Mouse (Mus musculus): ENCODE results near the gene Dagla. TPM values are rescaled to one million over a fixed set of nuclear protein-coding genes. Genes with fewer than 3 reads are reported as not detected.

The Dagla gene
- polyA plus RNA-seq (2016; fragmentation: Nextera tagmentation; extraction: Ambion mirVana) = 0.55 and 0.56 TPM in 2 replicates

GRCm38 (mm10) chr19:10304810-10305544 lies at the start of gene Dagla:
Gene Dagla, minus strand, starts transcription at chr19:10304877.
- 0 out of 2 replicates have a peak, but pooled peaks have one; percentile 10 for ATAC-seq
- Histone ChIP-seq H3K36me3 (no peaks in the 10 kb centered on the region), H3K9me3 (replicated peaks) (no peaks in the 10 kb centered on the region), H3K4me3 (peak within 1 kb of the TSS; percentile 55), H3K9ac (peak within 1 kb of the TSS; percentile 61), H3K4me2 (peak within 1 kb of the TSS; percentile 81), H3K27me3 (replicated peaks) (peaks cover 85% of the 10 kb centered on the region), H3K4me1 (peaks cover 12% of the 10 kb centered on the region), H3K27ac (no peak within 1 kb of the TSS)
- 7% methylated on average over 47 of the region's 56 CpGs for WGBS (ENCODE audit: insufficient replicate concordance)

DNA sequence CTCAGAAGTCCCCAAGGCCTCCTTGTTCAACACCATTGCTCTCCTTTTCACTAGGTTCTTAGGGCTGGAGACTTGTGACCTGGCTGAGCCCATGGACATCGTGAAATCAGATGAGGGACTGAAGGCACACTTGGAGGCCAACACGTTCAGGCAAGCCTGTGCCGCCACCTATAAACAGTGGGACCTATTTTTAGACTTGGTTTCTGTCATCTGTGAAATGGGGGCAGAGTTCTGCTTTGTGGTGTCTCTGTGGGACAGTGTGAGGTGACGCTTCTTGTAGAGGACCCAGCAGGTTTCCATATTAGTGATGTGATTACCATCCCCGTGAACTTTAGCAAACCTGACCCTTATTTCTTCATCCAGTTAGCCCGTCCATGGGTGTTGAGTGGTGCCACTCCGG lies 47.5 kb upstream of the Dagla start:
- no peak overlapping the region for H3K9ac ChIP-seq
- H3K4me1 ChIP-seq = peaks cover 4% of the 10 kb centered on the region; the same call in 1 of the 2 replicates
- ATAC-seq = no peak
- no peak overlapping the region for H3K27ac ChIP-seq
- no peak overlapping the region for H3K4me3 ChIP-seq
- WGBS (ENCODE audit: insufficient replicate concordance) = 64% methylated on average over 7 of the region's 7 CpGs
- peaks cover 18% of the 10 kb centered on the region for H3K27me3 ChIP-seq (replicated peaks)
- no peaks in the 10 kb centered on the region for H3K36me3 ChIP-seq
- H3K9me3 ChIP-seq (replicated peaks) = no peaks in the 10 kb centered on the region
- no peak overlapping the region for H3K4me2 ChIP-seq

DNA sequence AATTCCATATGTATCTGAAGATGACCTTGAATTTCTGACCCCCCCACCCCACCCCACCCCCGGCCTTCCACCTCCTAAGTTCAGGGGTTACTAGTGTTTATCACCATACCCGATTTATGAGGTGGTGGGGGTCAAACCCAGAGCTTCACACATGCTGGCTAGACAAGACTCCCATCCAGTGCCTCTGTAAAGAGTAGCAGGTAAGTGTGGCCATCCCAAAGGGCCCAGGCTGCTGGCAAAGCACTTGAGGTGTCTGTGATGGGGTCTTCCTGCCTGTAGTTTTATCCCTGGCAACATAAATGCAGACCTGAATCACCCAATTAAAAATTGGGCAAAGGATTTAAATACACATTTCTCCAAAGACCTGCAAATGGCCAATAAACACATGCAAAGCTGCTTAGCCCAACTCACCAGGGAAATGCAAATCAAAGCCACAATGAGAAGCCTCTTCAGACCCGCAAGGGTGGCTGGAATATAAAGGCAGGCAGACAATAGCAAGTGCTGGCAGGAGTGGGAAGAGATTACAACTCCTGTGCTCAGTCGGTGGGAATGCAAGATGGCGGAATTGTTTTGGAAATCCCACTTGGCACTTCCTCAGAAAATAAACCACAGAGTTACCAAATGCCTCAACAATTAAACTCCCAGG lies 43.1 kb upstream of the Dagla start:
- Histone ChIP-seq H3K9ac (no peak overlapping the region), H3K4me3 (no peak overlapping the region), H3K27ac (no peak overlapping the region), H3K27me3 (replicated peaks) (peaks cover 17% of the 10 kb centered on the region), H3K36me3 (no peaks in the 10 kb centered on the region), H3K4me2 (no peak overlapping the region), H3K9me3 (replicated peaks) (no peaks in the 10 kb centered on the region), H3K4me1 (no peaks in the 10 kb centered on the region)
- no peak for ATAC-seq
- WGBS (ENCODE audit: insufficient replicate concordance) = 50% methylated on average over 5 of the region's 5 CpGs

GRCm38 (mm10) chr19:10345696-10346095 lies 41.0 kb upstream of the Dagla start:
- ATAC-seq = no peak
- Histone ChIP-seq H3K27me3 (replicated peaks) (peaks cover 31% of the 10 kb centered on the region), H3K36me3 (no peaks in the 10 kb centered on the region), H3K9me3 (replicated peaks) (no peaks in the 10 kb centered on the region), H3K4me3 (no peak overlapping the region), H3K4me2 (no peak overlapping the region), H3K4me1 (no peaks in the 10 kb centered on the region), H3K9ac (no peak overlapping the region), H3K27ac (no peak overlapping the region)
- WGBS (ENCODE audit: insufficient replicate concordance) = 34% methylated on average over 12 of the region's 12 CpGs

DNA sequence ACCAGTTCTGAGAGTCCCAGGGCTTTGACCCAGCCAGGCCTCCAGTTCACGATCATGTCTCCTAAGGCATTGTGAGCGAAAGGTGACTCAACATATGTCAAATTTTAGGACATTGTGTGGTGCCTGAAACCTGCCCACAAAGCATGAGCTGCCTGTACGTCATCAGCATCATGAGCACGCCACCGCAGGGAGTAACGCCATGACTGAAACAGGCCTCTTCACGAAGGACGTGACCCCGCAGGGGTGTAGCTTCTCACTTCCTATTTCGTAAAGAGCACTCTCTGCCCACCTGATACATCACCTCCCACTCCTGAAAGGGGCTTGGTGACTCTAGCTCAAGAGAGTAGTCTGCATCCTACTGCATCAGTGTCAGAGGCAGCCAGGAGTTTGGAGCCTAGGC lies 39.2 kb upstream of the Dagla start:
- Histone ChIP-seq H3K36me3 (no peaks in the 10 kb centered on the region), H3K27me3 (replicated peaks) (peaks cover 47% of the 10 kb centered on the region), H3K27ac (no peak overlapping the region), H3K4me2 (no peak overlapping the region), H3K9me3 (replicated peaks) (no peaks in the 10 kb centered on the region), H3K4me3 (no peak overlapping the region), H3K9ac (no peak overlapping the region), H3K4me1 (no peaks in the 10 kb centered on the region)
- WGBS (ENCODE audit: insufficient replicate concordance) = 67% methylated on average over 10 of the region's 10 CpGs
- ATAC-seq = no peak

GRCm38 (mm10) chr19:10341817-10342439 lies 37.3 kb upstream of the Dagla start:
- WGBS (ENCODE audit: insufficient replicate concordance) = 66% methylated on average over 12 of the region's 12 CpGs
- H3K4me3 ChIP-seq = no peak overlapping the region
- no peaks in the 10 kb centered on the region for H3K4me1 ChIP-seq
- no peak overlapping the region for H3K4me2 ChIP-seq
- ATAC-seq = no peak
- H3K36me3 ChIP-seq = no peaks in the 10 kb centered on the region
- peaks cover 52% of the 10 kb centered on the region for H3K27me3 ChIP-seq (replicated peaks)
- no peak overlapping the region for H3K27ac ChIP-seq
- H3K9ac ChIP-seq = no peak overlapping the region
- no peaks in the 10 kb centered on the region for H3K9me3 ChIP-seq (replicated peaks)

- Histone ChIP-seq H3K27me3 (replicated peaks) (peaks cover 53% of the 10 kb centered on the region), H3K9me3 (replicated peaks) (no peaks in the 10 kb centered on the region), H3K4me1 (no peaks in the 10 kb centered on the region), H3K4me3 (no peak overlapping the region), H3K27ac (no peak overlapping the region), H3K9ac (no peak overlapping the region), H3K36me3 (no peaks in the 10 kb centered on the region), H3K4me2 (no peak overlapping the region)
- 18% methylated on average over 11 of the region's 11 CpGs for WGBS (ENCODE audit: insufficient replicate concordance)
- no peak for ATAC-seq
Observed at GRCm38 (mm10) chr19:10341152-10341551, 36.5 kb upstream of the Dagla start.

DNA sequence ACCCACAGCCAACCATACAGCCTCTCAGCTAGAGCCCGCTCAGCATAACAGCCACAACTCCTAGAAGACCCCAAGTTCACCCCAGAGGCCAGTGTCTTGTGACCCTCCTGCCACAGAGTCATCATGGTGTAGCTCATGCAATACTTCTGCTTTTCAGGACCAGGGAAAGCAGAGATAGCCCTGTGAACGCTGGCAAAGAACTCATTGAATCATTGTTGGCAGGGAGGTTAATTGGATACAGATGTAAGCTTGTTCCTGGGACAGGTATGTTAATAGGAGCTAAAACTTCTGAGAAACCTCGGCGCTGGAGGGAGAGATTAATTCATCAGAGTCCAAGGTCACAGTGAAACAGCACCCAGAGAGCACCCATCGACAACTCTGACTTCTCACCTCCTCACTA lies 36.0 kb upstream of the Dagla start:
- WGBS (ENCODE audit: insufficient replicate concordance) = 29% methylated on average over 5 of the region's 5 CpGs
- no peak overlapping the region for H3K9ac ChIP-seq
- H3K9me3 ChIP-seq (replicated peaks) = no peaks in the 10 kb centered on the region
- peaks cover 50% of the 10 kb centered on the region for H3K27me3 ChIP-seq (replicated peaks)
- no peak overlapping the region for H3K27ac ChIP-seq
- no peaks in the 10 kb centered on the region for H3K4me1 ChIP-seq
- ATAC-seq = no peak
- H3K4me3 ChIP-seq = no peak overlapping the region
- no peak overlapping the region for H3K4me2 ChIP-seq
- H3K36me3 ChIP-seq = no peaks in the 10 kb centered on the region

GRCm38 (mm10) chr19:10339271-10339670 lies 34.6 kb upstream of the Dagla start:
- ATAC-seq = no peak
- no peak overlapping the region for H3K9ac ChIP-seq

GRCm38 (mm10) chr19:10338724-10339123 lies 34.0 kb upstream of the Dagla start:
- Histone ChIP-seq H3K4me1 (no peaks in the 10 kb centered on the region), H3K36me3 (no peaks in the 10 kb centered on the region), H3K9me3 (replicated peaks) (no peaks in the 10 kb centered on the region), H3K4me2 (no peak overlapping the region), H3K27me3 (replicated peaks) (peaks cover 53% of the 10 kb centered on the region), H3K27ac (no peak overlapping the region), H3K9ac (no peak overlapping the region), H3K4me3 (no peak overlapping the region)
- no peak for ATAC-seq
- 48% methylated on average over 4 of the region's 4 CpGs for WGBS (ENCODE audit: insufficient replicate concordance)

More at GRCm38 (mm10) chr19:10339271-10339670, 34.6 kb upstream of the Dagla start:
- Histone ChIP-seq H3K27me3 (replicated peaks) (peaks cover 54% of the 10 kb centered on the region), H3K27ac (no peak overlapping the region), H3K9me3 (replicated peaks) (no peaks in the 10 kb centered on the region), H3K4me1 (no peaks in the 10 kb centered on the region), H3K36me3 (no peaks in the 10 kb centered on the region), H3K4me3 (no peak overlapping the region), H3K4me2 (no peak overlapping the region)
- 32% methylated on average over 5 of the region's 5 CpGs for WGBS (ENCODE audit: insufficient replicate concordance)

GRCm38 (mm10) chr19:10334467-10334866 lies 29.8 kb upstream of the Dagla start:
- H3K4me1 ChIP-seq = no peaks in the 10 kb centered on the region
- no peaks in the 10 kb centered on the region for H3K9me3 ChIP-seq (replicated peaks)
- 69% methylated on average over 4 of the region's 4 CpGs for WGBS (ENCODE audit: insufficient replicate concordance)
- no peaks in the 10 kb centered on the region for H3K36me3 ChIP-seq
- H3K4me3 ChIP-seq = no peak overlapping the region
- peaks cover 27% of the 10 kb centered on the region for H3K27me3 ChIP-seq (replicated peaks)
- H3K4me2 ChIP-seq = no peak overlapping the region
- no peak overlapping the region for H3K27ac ChIP-seq
- H3K9ac ChIP-seq = no peak overlapping the region
- ATAC-seq = no peak

GRCm38 (mm10) chr19:10333545-10334252 lies 29.0 kb upstream of the Dagla start:
- Histone ChIP-seq H3K27me3 (replicated peaks) (peaks cover 23% of the 10 kb centered on the region), H3K9me3 (replicated peaks) (no peaks in the 10 kb centered on the region), H3K4me1 (no peaks in the 10 kb centered on the region), H3K4me3 (no peak overlapping the region), H3K9ac (no peak overlapping the region), H3K27ac (no peak overlapping the region), H3K36me3 (no peaks in the 10 kb centered on the region), H3K4me2 (no peak overlapping the region)
- no peak for ATAC-seq
- 31% methylated on average over 9 of the region's 9 CpGs for WGBS (ENCODE audit: insufficient replicate concordance)
